Mouse (Mus musculus) adrenal gland (tissue): ENCODE results near the gene Olfr204.
"Not testable (repeated sequence)": the region's sequence is repeated elsewhere in the genome, so short reads cannot be mapped to it uniquely, and the experiment has no call there.

Source experiments
- intact Hi-C: fragments of 180-260 bp; cut with DNase I; formaldehyde crosslinking; loops from one replicate; pipeline ENCODE4 v1.15.1; 2025
- long read RNA-seq, 2 experiments: library from polyadenylated mRNA; unstranded; transcript quantifications; one replicate each; pipeline ENCODE4 v2.0.0; 2020; ENCODE audit warnings: borderline replicate concordance in 1 of 2; ENCODE audit not compliant: insufficient replicate concordance in 1 of 2

Olfr204 gene
- long read RNA-seq, experiment 1 = 0 reads
- long read RNA-seq, experiment 2 = 0 reads

DNA sequence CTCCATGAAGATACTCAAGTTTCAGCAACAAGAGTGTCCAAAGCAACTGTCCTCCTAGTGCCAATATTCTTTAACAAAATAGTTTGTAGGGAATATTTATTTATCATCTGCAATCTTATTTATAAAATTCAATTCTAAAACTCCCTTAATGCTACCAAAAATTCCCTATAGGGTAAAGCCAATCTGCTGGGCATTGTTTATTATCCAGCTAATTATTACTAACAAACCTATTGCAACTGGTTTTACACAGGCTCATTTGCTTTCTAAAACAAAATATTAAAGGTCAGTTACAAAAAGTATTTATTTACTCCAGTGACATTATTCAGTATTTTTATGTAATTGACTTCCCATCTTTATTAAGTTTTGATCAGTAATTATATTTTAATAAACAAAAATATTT lies at the start of gene Olfr204:
TSS of gene Olfr204 (minus strand) at position 101 of the 400 bp plus-strand sequence.
- intact Hi-C loops = no loop called here

DNA sequence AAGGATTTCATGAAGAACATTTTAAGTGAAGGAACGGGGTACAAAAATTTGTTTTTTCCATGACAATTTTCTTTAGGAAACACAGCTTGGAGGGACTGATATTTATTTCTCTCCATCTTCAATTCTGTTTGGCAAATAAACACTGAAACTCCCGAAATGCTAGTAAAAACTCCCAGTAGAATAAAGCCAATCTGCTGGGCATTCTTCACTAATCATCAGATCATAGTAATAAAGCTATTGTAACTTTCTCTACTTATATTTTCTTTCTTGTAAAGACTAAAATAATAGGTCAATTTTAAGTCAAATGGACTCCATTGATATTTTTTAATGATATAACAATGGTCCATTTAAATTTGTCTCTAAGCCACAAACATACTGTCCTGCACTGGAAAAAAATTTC lies 45.8 kb upstream of the Olfr204 start, which contains the start of gene Olfr209:
TSS of gene Olfr209 (minus strand) at position 101 of the 400 bp plus-strand sequence.
- intact Hi-C loops = no loop called here

DNA sequence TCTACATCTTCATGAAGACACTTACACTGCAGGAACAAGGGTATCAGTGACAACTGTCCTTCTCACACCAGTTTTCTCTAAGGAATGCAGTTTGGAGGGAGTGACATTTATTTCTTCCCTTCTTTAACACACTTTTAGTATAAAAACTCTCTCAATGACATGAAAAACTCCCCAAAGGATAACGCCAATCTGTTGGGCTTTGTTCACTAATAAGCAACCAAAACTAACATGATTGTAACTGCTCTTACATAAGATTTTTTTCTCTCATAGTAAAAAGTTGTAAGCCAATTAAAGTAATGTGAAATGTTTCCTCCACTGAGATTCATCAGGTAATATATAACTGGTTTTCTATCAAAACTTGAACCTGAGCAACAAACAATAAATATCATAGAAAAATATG lies 31.1 kb upstream of the Olfr204 start, which contains the start of gene Olfr206:
TSS of gene Olfr206 (minus strand) at position 101 of the 400 bp plus-strand sequence.
- intact Hi-C loops = no loop called here

DNA sequence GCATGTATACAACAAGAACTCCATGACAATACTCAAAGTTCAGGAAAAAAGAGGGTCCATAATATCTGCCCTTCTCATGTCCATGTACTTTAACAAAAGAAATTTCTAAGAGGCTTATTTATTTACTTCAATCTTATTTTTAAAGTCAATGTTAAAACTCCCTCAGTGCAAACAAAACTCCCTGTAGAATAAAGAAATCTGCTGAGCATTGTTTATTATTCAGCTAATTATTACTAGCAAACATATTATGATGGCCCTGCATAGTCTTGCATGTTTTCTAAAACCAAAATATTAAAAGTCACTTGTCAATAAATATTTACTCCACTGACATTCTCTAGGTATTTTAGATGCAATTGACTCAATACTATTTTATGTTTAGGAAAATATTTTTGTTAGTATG lies 13.0 kb upstream of the Olfr204 start, which contains the start of gene Olfr205:
TSS of gene Olfr205 (minus strand) at position 101 of the 400 bp plus-strand sequence.
- intact Hi-C loops = no loop called here

DNA sequence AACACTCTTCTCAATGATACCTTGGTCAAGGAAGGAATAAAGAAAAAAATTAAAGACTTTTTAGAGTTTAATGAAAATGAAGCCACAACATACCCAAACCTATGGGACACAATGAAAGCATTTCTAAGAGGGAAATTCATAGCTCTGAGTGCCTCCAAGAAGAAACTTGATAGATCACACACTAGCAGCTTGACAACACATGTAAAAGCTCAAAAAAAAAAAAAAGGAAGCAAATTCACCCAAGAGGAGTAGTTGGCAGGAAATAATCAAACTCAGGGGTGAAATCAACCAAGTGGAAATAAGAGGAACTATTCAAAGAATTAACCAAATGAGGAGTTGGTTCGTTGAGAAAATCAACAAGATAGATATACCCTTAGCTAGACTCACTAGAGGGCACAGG lies 5.2 kb upstream of the Olfr204 start:
- intact Hi-C loops = not testable (repeated sequence)

DNA sequence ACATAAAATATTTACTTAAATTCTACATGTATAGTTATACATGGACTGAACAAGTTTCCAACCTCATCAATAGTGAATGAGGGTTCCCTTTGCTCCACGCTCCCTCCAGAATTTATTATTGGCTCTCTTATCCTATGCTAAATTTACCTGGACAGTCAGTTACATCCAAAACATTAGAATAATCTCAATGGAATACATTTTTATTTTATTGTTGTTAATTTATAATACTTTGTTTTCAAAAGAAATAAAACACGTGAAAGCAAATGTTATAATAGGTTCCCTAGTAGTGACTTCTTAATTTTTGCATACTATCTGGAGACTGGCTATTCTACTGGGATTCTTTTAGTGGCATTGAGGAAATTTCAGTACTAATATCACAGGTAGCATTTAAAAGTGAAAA lies 19.5 kb downstream of the Olfr204 start, which contains the start of gene Olfr203:
TSS of gene Olfr203 (plus strand) at position 301 of the 400 bp plus-strand sequence.
- intact Hi-C loops = no loop called here

DNA sequence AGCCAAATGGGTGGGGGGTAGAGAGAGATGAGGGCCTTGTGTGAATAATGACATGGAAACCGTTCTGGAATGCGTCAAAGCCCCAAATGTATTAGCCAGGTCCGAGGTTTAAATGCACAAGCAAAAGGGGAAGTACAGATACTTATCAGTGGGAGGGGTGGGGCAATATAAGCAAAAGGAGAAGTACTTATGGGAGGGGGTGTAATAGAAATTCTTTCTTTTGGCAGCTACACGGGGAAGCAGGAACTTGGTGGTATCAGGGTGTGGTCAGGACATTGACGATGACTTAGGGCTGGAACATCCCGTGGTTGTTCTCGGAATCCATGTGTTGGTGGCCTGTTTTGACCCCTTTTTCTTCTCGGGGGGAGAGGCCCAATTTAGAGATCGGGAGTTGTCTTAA lies 30.5 kb downstream of the Olfr204 start:
- intact Hi-C loops = not testable (repeated sequence)

DNA sequence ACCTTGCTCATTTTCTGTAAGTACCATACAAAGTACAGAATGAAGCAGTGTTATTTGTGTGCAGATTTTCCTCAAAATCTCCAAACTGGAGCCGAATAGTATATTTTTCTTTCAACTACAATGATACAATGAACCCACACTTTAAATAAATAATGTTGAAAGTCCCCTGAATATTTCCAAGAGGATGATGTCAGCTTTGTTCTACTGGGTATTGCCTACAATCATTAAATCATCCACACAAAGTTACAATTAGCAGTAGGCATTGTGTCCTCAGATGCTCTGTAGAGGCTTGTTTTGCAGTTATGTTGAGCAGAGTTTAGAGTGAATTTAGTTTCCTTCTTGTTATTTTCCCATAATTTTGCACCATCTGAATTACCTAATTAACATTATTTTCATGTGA lies 31.4 kb downstream of the Olfr204 start, which contains the start of gene Olfr202:
TSS of gene Olfr202 (minus strand) at position 101 of the 400 bp plus-strand sequence.
- intact Hi-C loops = no loop called here

DNA sequence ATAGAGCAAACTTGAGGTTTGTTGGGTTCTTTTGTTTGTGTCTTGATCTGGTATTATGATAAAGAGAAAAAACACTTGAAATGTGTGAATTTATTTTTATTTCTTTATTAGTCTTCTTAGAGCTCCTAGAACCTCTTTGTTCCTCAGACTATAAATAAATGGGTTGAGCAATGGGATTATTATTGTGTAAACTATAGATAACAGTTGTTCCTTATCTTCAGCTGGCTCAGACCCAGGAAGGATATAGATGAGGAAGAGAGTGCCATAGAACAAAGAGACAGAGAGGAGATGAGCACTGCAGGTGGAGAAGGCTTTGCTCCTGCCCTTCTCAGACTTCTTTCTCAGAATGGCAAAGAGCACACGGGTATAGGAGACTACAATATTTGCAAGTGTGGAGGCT lies 34.6 kb downstream of the Olfr204 start:
- intact Hi-C loops = no loop called here

DNA sequence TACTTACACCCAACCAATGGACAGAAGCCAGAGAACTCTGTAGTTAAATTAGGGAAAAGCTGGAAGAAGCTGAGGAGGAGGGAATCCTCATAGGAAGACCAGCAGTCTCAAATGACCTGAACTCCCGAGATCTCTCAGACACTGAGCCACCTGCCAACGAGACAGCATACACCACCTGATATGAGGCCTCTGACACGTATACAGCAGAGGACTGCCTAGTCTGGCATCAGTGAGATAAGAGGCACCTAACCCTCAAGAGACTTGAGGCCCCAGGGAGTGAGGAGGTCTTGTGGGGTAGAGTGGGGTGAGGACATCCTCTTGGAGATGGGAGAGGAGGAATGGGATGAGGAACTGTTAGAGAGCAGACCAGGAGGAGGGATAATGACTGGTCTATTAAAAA lies 37.5 kb downstream of the Olfr204 start:
- intact Hi-C loops = no loop called here

DNA sequence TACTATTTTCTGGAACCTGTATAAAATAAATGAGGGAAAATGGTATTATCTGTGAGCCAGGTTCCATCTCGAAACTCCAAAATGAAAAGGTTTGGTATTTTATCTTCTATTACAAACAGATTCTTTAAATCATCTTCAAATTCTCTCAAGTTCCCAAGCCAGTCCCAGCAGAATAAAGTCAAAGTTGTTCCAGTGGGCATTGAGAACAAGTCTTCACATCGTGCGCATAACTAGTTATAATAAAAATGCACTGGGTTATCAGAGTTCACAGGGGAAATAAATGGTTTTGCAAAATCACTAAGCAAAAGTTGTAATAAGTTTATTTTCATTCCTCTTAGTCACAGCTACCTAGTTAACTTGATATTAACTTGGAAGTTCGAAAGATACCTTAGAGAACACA lies 45.5 kb downstream of the Olfr204 start, which contains the start of gene Olfr201:
TSS of gene Olfr201 (minus strand) at position 101 of the 400 bp plus-strand sequence.
- intact Hi-C loops = not testable (repeated sequence)

DNA sequence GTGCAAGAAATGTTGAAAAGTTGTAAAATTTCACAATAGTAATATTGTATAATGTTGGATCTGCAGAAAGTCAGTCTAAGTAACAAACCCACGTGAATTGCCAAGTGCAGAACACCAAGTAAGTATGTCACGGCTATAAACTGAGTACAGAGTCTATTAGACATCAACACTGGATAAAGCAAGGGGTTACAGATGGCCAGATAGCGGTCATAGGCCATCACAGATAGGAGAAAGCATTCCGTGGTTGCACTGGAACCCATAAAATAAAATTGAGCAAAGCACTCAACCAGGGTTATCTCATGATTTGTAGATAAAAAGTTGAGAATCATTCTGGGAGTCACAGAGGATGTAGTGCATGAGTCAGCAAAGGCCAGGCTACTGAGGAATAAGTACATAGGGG lies 49.0 kb downstream of the Olfr204 start:
- intact Hi-C loops = not testable (repeated sequence)
